Mouse (Mus musculus) Muller cell, postnatal 12 days (primary cell): ENCODE results near the gene Casp8ap2.

ENCODE experiments used
- DNase-seq: peaks from one replicate; pipeline ENCODE4 v3.0.0-alpha.2; 2015; ENCODE audit errors: inconsistent ontology term

The Casp8ap2 gene

DNA sequence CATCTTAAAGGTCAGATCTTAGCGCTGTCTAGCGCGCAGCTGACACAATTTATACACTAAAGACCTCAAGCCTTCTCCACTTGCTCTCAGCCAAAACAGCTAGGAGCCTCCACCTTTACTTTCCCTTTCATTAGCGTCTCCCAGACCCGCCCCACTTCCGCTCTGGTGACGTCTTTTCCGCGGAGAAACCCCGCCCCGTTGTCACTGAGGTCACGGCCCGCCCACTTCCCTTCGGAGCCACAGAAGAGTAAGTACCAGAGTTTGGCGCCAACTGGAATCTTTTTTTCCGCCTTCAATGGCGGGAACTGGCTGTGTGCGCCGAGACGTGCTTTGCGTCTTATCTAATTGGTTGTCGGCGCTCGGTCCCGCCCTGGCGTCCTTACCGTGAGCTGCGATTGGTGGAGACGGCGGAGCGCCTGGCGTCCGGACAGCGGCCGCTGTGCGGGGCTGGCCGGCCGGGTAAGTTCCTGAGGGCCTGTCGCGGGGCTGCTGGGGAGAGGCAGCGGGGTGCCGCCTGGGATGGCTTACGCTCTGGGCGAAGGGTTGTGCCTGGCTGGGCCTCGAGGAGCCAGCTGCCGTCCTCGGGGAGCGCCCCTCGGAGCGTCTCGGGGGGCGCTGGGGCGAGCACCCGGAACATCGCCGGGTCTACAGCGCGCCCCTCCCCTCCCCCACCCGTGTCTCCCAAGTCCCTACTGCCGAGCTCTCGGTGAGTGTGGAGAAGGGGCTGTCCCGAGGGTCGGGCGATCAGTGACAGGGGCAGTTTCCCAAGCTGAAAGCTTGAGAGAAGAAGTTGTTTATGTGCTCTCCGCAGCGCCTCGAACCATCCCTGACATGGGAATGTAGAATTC lies at the start of gene Casp8ap2:
Casp8ap2 (plus strand) TSS at position 418 of the 848 bp plus-strand sequence.
- DNase-seq, result peak; percentile 99

- peak; percentile 45 for DNase-seq
Observed at GRCm38 (mm10) chr4:32569054-32569453, 46.2 kb upstream of the Casp8ap2 start.

- peak; percentile 66 for DNase-seq
Observed at GRCm38 (mm10) chr4:32569995-32570938, 45.0 kb upstream of the Casp8ap2 start.

DNA sequence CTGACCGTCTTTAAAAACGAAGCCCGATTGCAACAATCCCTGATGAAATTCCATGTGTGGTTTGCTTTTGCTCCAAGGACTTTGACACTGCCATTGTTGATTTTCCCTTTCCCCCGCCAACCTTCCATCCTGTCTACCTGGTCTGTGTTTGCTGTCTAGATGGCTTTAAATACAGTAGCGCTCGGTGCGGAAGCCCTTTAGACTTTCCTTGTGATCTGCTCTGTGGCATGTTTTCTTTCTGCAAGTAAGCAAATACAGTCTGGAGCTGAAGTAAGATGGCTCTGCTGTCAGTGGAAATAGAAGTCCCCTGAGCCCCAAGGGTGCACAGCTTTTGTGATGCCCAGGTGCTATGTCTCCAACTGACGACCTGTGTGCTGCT lies 44.3 kb upstream of the Casp8ap2 start:
- DNase-seq, result no peak

DNA sequence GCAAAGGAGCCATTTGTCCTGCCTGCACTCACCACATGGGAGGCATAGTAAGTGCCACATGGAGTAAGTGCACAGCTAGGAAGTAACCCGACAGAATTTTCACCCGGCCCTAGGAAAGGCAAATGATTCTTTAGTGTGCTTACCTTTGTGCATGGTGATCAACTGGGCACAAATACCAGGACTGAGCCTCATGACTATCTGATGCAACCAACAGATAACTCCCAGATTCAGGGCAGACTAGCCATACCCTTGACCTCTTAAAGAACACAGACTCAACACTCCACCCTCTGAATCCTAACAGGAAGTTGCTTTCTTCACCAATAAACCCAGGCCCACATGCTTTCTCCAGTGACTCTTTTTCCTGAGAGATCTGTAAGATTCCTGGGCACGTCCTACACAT lies 43.8 kb upstream of the Casp8ap2 start:
- DNase-seq, result no peak

GRCm38 (mm10) chr4:32572118-32572517 lies 43.1 kb upstream of the Casp8ap2 start:
- DNase-seq, result peak; percentile 29

DNA sequence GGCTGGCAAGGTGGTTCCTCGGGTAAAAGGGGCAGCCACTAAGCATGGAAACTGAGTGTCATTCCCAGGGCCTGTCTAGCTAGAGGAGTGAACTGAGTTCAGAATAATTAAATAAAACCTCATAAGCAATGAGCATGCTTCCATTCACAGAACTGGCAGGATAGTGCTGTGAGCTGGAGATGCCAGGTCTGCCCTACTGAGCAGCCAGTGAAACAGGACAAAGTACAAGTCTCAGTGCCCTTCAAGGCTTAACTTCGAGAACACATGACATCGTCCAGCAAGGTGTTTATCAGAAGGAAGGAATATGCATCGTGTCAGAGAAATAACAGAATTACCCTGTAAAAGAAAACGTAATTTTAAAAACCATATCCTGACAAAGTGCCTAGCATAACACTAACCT lies 41.7 kb upstream of the Casp8ap2 start:
- DNase-seq, result peak; percentile 32

GRCm38 (mm10) chr4:32574604-32575003 lies 40.6 kb upstream of the Casp8ap2 start:
- DNase-seq, result no peak

- no peak for DNase-seq
Observed at GRCm38 (mm10) chr4:32575165-32575564, 40.1 kb upstream of the Casp8ap2 start.

GRCm38 (mm10) chr4:32579850-32580249 lies 35.4 kb upstream of the Casp8ap2 start:
- no peak for DNase-seq

DNA sequence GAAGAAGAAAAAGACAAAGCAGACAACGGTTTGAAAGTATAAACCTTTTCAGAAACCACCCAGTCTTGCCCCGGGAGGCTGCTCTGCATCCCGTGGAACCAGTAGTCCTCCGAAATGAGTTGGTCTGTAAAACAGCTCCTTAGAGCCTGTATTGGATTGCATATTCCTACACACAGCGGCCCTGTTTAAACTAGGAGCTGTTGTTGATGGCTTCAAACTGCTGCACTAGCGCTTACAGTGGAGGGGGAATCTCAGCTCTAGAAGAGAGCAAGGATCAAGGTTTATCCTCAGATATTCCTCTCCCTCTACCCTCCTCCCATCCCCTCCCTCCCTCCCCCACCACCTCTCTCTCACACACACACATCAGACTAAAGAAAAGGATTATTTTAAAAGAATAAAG lies 31.1 kb upstream of the Casp8ap2 start:
- DNase-seq, result no peak

GRCm38 (mm10) chr4:32586596-32586995 lies 28.7 kb upstream of the Casp8ap2 start:
- no peak for DNase-seq

- no peak for DNase-seq
Observed at GRCm38 (mm10) chr4:32587543-32587942, 27.7 kb upstream of the Casp8ap2 start.

DNA sequence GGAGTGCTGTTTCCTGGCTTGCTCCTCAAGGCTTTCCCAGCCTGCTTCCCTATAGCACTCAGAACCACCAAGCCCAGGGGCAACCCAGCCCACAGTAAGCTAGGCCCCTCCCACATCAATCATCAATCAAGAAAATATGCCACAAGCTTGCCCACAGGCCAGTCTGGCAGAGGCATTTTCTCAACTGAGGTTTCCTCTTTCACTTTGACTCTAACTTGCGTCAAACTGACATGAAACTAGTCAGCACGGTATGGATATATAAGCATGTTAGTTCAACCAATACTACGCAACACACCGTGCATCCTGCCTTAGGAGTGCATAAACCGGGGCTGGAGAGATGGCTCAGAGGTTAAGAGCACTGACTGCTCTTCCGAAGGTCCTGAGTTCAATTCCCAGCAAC lies 27.0 kb upstream of the Casp8ap2 start:
- DNase-seq, result no peak

DNA sequence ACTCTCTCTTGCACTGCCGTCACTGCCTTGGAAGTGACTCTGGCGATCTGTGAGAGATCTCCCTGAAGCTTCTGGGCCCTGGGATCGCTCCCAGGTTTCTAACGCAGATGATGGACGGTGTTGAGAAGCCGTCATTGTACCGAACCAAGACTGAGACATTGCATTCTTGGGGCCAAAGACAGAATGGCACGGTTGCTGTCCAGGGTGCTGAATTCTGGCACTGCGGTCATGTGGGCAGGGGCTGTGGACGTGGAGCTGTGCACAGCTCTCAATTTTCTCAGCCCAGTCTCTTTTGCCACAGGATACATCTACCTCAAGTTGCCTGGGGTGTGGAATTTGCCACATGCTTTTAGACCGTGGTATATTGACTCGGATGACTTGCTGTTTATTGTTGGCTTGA lies 14.1 kb upstream of the Casp8ap2 start:
- DNase-seq, result peak; percentile 31

- no peak for DNase-seq
Observed at GRCm38 (mm10) chr4:32602660-32603059, 12.6 kb upstream of the Casp8ap2 start, which contains the start of gene Gja10. Gene Gja10, minus strand, starts transcription at chr4:32602760.

- no peak for DNase-seq
Observed at GRCm38 (mm10) chr4:32621637-32622036, 6.4 kb downstream of the Casp8ap2 start.

DNA sequence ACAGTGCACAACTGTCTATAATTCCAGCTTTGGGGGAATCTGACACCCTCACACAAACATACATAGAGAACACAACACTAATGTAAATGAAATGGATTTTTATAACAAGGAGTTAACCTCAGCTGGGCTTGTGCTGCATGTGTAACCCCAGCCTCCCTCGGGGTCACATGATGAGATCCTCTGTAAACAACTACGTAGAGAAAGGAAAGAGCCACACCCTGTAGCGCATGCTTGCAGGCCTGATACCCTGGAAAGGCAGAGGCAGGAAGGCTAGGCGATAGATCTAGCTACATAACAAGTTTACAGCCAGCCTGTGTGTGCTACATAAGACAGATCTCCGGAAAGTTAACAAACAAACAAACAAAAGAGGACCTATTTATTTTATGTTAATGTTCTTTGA lies 36.4 kb downstream of the Casp8ap2 start:
- DNase-seq, result no peak

DNA sequence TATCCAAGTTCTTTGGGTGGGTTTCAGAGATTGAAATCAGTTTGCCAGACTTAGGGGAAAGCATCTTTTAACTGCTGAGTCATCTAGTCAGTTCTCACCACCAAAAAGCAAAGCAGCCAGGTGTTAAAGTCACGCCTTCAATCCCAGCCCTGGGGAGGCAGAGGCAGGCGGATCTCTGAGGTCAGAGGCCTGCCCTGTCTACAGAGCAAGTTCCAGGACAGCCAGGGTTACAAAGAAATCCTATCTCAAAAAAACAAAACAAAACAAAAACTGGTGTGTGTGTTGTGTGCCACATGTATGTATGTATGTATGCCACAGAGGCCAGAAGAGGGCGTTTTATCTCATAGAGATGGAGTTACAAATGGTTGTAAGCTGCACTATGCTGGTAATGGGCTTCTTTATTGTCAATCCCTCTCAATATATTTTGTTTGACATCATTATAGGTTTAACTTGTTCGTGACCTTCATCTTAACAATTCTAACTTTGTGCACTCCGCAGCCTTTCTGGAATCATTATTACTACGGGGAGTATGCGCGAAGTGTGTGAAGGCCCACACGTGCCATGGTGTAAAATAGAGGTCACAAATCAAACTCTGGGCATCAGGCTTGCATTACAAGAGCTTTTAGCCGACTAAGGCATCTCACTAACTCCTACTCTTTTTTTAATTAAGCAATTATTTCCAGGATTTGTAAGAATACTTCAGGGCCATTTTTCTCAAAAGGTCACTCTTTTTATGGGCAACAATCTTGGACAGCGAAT lies 41.1 kb downstream of the Casp8ap2 start:
- DNase-seq, result no peak

DNA sequence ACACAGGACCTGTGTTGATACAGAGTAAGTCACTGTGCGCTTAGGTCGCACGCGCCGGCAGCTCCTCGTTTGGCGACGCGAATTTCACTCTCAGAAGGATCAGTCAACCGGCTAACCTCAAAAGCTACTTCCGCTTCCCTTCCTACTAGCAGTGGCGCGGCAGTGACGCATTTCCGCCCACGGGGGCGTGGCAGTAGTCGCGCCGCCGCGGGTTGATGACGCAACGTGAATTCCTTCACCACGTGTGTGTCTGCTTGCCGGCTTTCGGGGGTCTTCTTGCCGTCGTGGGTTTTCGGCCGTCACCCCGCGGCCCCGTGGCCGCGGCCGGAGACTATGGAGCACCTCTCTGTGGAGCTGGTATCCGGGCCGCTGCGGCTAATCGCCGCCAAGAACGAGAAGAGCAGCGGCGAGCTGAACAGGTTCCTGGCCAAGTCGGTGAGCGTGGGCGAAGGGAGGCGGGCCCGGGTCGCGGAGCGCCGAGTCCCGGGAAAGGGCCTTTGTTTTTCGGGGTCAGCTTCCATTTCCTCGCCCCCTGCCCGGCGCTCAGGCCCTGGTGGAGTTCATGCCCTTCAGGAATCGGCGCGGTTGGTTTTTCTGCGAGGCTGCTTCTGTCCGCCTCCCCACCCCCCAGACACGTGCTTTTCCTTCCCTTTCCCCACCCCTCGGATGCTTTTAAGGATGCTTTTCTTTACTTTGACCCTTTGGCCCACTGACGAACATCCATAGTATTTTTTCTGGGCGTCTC lies 41.8 kb downstream of the Casp8ap2 start, which contains the start of gene Mdn1:
Mdn1 (plus strand) TSS at position 202 of the 745 bp plus-strand sequence.
- peak; percentile 97 for DNase-seq

GRCm38 (mm10) chr4:32665843-32666242 lies 50.6 kb downstream of the Casp8ap2 start:
- no peak for DNase-seq
